Mouse (Mus musculus) megakaryocyte progenitor cell, adult 5-6 weeks (primary cell): Measurements from ENCODE around the gene Parp6. TPM values are rescaled to one million over a fixed set of nuclear protein-coding genes. Genes with fewer than 3 reads are reported as not detected.

ENCODE experiments used
- ATAC-seq: replicated peaks from 2 replicates; pipeline ENCODE4 v1.8.0; 2016; ENCODE audit warnings: mild to moderate bottlenecking, moderate TSS enrichment, inconsistent platforms; ENCODE audit not compliant: poor library complexity
- total RNA-seq, 2 experiments: library from RNA; stranded (forward) in 1 of 2; stranded (reverse) in 1 of 2; fragments of 157-497, 149-512 nt in 1 of 2; fragments of 200-1000 nt in 1 of 2; gene quantifications; 2 replicates each; pipeline versions ENCODE4 v1.2.3 to v1.2.4; 2015 to 2017

The Parp6 gene
- total RNA-seq, 2 experiments from 2014 or later: 15.7 to 52.4 TPM

DNA sequence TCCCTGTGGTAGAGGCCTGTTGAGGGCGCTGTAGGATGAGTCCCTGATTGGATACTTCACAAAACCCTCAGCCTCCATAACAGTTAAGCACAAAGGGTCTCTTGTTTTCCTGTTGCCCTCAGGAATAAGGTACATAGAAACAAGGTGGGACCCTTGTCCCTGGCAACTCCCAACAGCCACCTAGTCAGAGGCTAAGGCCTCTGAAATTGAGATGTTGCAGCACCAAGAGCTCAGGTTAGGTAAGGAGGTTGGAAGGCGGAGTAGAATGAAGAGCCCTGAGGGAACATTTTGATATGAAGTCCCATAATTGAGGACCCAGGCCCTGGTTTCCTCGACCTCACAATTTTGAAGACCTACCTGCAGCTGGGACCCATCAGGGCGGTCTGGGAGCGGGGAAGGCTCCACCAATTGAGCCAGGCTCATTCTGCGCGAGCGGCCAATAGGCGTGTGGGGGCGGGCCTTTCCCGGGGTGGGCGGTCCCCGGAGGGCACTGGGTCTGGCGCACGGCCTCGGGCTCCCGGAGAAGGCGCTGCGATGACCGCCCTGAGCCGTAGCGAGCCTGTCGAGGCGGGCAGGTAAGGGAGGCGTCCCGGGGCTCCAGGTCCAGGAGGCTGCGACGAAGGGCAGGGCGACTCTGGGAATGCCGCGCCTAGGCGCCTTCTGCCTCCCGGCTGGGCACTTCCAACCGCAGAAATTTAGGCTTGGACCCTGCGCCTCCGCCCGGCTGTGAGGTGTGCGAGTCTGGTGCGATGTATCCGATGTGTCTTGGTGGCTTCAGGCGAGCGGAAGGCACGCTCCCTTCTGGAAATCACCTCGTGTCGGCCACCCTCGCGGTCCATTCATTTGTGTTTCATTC lies 62.8 kb downstream of the Parp6 start, which contains the start of gene Gramd2:
Gene Gramd2 (plus strand): TSS at position 467 of the 856 bp plus-strand sequence.
- ATAC-seq: peak; percentile 80

DNA sequence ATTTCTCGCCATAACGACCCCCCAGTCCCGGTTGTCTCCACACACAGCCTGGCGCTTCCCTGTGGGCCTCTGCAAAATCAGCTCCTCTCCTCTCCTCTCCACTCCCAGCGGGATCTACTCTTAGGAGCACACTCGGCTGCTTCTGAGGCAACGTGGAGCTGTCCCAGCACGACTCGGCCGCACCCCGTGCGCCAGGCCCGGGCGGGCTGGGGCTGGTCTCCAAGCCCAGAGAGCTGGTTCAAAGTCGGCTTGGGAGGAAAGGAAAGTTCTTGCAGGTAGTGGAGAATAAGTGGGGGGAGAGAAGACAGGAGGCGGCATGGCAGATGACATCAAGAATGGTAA lies 63.4 kb downstream of the Parp6 start:
- ATAC-seq: no peak

DNA sequence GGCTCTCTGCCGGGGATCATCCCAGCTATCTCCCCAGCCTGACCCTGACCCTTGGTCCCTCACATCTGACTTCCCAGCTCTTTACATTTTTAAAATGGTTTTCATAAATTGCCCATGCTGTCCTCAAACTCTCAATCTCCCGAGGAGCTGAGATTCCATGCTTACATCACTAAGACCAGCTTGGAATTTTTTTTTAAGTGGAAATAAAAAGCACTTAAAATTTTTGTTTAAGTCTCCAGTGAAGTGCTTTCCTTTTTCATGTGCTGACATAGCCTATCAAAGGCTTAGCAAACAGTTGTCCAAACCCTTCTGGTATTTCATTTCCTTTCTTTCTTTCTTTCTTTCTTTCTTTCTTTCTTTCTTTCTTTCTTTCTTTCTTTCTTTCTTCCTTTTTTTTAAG lies 66.9 kb downstream of the Parp6 start:
- ATAC-seq: no peak

DNA sequence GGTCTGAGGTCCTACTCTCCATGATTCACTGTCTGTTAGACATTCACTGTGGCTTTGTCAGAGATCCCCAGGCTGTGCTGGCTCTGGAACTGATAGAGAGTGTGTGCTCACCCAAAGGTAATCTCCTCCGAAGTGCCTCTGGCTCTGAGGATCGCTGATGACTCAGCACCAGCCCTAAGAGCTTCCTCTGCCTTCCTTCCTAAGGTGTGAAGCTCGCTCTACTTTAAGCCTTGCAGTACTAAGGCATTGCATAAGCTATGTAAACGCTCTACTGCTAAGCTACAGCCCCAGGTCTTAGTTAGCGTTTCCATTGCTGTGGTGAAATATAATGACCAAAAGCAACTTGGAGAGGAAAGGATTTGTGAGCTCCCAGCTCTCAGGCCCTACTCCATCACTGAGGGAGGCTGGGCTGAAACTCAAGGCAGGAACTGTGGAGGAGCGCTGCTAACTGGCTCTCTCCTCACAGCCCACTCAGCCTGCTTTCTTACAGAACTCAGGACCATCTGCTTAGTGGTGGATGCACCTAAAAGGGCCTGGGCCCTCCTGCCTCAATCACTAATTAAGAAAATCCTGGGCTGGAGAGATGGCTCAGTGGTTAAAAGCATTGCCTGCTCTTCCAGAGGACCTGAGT lies 70.4 kb downstream of the Parp6 start:
- ATAC-seq: peak; percentile 59

DNA sequence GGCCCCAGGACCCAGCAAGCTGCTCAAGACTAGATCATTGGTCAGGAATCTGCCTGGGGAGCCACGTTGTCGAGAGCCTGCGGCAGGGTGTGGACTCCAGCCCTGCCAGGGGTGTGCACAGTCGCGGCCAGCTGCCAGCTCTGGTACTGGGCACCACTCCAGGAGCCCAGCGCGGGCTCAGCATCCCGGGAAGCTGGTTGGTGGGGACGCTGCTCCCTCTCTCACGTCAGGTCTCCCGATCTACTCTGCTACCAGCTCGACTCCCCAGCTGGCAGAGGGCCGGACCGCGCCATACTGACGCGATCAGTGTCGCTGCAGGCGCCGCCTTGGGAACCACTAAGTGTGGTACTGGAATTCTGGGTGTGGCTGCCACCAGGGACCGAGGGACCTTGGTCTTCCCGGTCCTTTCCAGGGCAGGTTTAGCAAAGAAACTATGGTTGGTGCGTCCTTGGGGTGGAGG lies 74.6 kb downstream of the Parp6 start:
- ATAC-seq: peak; percentile 75

DNA sequence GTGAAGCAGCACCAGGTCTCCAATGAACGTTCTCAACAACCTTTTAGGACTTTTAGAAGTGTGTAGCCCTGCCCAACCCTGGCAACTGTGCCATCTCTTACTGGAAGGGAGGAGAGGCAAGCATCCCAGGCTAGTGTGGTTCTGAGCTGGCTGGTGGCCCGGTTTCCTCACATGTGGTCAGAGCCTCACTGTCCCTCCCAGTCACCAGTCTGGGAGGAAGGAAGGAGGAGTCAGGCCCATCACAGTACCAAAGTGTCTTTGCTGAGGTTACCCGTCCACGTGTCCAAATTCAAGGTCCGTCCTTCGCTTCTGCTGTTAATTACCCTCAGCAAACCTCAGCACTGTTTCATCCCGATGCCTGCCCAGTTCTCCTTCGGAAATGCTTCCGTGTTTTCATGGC lies 75.1 kb downstream of the Parp6 start:
- ATAC-seq: peak; percentile 52; the same call in 1 of the 2 replicates

DNA sequence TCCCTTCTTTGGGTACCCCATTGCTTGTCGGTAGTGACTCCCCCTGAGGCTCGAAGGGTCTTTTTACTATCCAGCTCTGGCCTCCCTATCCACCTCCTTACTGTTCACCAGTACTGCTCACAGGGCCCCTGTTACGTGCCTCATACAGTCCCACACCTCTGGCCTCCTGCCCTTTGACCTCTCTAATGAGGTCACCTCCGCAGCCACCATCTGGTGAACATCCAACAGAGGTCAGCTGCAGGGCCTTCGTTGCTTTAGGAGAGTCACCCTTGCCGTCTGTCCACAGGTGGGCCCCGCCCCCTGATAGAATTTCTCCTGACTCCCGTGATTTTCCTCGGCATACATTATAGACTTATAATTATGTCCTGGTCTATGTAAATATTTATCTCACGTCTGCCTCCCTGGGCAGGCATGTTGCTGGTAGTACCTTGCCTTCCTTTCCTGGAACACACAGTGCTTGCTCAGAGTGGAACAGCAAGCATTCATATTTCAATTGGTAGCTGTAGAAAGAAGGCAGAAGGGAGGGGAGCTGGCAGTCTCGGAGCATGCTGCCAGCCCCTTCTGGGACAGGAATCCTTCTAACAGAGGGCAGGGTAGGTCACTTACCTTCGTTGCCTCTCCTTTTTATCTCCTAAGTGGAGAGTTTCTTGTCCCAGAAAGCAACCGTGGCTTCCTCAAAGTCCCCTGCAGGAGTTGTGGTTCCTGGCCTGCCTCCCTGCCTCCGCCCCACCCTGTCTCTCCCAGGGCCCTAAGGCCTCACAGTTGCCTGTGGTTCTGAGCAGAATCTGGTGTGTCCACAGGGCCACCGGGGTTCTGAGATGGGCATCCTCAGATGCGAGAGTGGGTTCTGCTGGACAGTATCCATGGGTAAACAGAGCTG lies 77.7 kb downstream of the Parp6 start:
- no peak for ATAC-seq

DNA sequence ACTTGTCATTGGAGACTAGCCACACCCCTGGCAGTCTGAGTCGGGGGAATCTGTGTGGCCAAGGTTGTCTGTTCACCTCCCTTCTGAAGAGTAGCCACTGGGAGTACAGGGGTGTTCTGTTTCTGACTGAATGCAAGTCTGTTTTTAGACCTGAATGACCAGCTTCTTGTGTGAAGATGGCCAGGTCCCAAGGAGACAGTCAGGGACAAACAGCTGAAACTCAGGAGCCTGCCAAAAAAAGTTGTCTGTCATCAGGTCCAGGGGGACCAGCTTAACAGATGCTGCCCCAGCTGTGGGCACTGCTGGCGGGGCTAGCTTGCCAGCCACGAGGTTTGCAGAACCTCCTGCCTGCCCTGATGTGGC lies 78.3 kb downstream of the Parp6 start:
- no peak for ATAC-seq

DNA sequence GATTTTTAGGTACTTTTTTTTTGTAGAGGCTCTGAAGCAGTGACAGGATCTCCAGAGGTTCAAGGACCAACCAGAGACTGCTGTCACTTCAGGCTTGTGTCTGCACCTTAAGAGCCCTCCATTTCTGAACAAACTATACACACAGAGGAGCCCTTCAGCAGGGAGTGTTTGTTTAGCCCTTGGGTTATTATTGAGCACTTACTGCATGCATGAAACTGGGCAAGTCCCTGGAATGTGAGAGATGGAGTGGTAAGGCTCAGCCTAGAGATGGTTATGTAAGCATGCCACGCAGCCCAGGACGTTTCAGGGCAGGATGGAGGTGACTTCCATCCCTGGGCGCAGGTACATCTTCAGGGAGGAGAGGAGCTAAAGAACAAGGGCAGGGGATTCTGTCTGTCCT lies 79.3 kb downstream of the Parp6 start:
- ATAC-seq: no peak

Other genes with a start within 250 kb of the Parp6 start
- 91.4 and 102 TPM in 2 replicates for gene Arih1, start 130.7 kb upstream of the Parp6 start, total RNA-seq (2015)
- 87.9 and 105 TPM in 2 replicates for gene Arih1, start 130.7 kb upstream of the Parp6 start, total RNA-seq (2017)
- 98.6 and 103 TPM in 2 replicates for gene Hexa, start 77.7 kb upstream of the Parp6 start, total RNA-seq (2015)
- 168 and 210 TPM in 2 replicates for gene Hexa, start 77.7 kb upstream of the Parp6 start, total RNA-seq (2017)
- gene Tmem202, start 77.4 kb upstream of the Parp6 start, total RNA-seq (2015): 0.17 TPM in 1 of 2 replicates, not detected in the other
- not detected in 2 replicates for gene Tmem202, start 77.4 kb upstream of the Parp6 start, total RNA-seq (2017)
- not detected in 2 replicates for gene Celf6, start 39.4 kb upstream of the Parp6 start, total RNA-seq (2015)
- gene Celf6, start 39.4 kb upstream of the Parp6 start, total RNA-seq (2017): not detected in 2 replicates
- 151 and 190 TPM in 2 replicates for gene Pkm, start 39.1 kb downstream of the Parp6 start, total RNA-seq (2015)
- gene Pkm, start 39.1 kb downstream of the Parp6 start, total RNA-seq (2017): 900 and 914 TPM in 2 replicates
- 0.02 TPM in 1 of 2 replicates, not detected in the other for gene Gramd2, start 62.9 kb downstream of the Parp6 start, total RNA-seq (2015)
- gene Gramd2, start 62.9 kb downstream of the Parp6 start, total RNA-seq (2017): 0.14 TPM in 1 of 2 replicates, not detected in the other
- 4.7 and 6.4 TPM in 2 replicates for gene Senp8, start 133.4 kb downstream of the Parp6 start, total RNA-seq (2015)
- gene Senp8, start 133.4 kb downstream of the Parp6 start, total RNA-seq (2017): 8.1 and 8.8 TPM in 2 replicates
- gene Myo9a, start 133.6 kb downstream of the Parp6 start, total RNA-seq (2015): 8.5 and 14.4 TPM in 2 replicates
- gene Myo9a, start 133.6 kb downstream of the Parp6 start, total RNA-seq (2017): 8.3 and 20.4 TPM in 2 replicates